Mouse (Mus musculus) hematopoietic multipotent progenitor cell, adult 10-12 weeks (in vitro differentiated cells): Measurements from ENCODE around the gene Gm15446. TPM values are rescaled to one million over a fixed set of nuclear protein-coding genes. Genes with fewer than 3 reads are reported as not detected.

Experiments used
- polyA plus RNA-seq: library from polyadenylated mRNA; stranded (reverse); fragments of >175 nt; gene quantifications from 2 replicates; pipeline ENCODE4 v1.2.3, GENCODE M21; 2012; ENCODE audit warnings: low replicate concordance

Gm15446 gene
- 0.22 and 2.1 TPM in 2 replicates for polyA plus RNA-seq

DNA sequence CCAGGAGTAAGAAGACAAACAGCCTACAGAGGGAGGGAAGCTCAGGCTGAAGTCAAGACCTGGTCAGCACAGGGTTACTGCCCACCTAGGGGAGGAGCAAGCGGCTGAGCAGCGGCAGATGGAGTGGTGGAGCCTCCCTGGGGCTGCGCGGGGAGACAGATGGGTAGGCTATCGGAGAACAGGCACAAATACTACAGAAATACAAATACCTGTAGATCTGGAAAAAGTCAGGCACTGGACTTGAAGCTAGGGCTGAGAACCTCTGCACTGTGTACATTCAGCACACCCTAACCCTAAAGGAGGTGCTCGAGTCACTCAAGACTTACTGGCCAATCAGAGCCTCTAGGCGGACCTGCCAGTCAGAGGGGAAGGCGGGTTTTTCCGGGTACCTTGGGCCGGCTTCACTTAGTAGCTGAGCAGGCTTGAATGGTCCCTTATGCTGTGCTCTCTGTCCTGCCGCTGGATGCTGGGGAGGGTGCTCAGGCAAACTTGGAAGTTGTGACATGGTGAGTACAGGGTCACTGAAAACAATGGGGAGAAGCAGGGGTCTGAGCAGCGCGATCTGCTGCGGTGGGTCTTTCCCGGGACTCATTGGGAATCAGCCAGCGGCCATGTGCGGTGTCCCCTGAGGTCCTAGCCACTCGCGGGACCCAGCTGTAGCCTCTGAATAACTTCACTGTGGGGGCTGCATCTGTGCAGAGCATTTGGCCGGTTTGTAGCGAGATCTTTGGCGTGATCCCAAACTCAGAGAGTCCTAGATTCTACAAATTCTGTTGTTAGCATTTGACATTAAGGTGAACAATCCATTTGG is at the start of gene Gm15446:
Gm15446 (plus strand) TSS at position 140 of the 811 bp plus-strand sequence.

Other genes starting within 250 kb of the Gm15446 start
- 0.08 and 0.38 TPM in 2 replicates for gene 5430403G16Rik, start 232.4 kb upstream of the Gm15446 start, polyA plus RNA-seq
- 0.15 and 0.33 TPM in 2 replicates for gene 4930522L14Rik, start 171.5 kb upstream of the Gm15446 start, polyA plus RNA-seq
- gene Zfp932, start 73.1 kb downstream of the Gm15446 start, polyA plus RNA-seq: 0.15 and 1.2 TPM in 2 replicates
- 1.4 TPM in 1 of 2 replicates, not detected in the other for gene Gm17655, start 149.1 kb downstream of the Gm15446 start, polyA plus RNA-seq
- gene Gm35315, start 171.0 kb downstream of the Gm15446 start, polyA plus RNA-seq: 0.06 TPM in 1 of 2 replicates, not detected in the other
- 0.48 and 0.76 TPM in 2 replicates for gene Plcxd1, start 176.6 kb downstream of the Gm15446 start, polyA plus RNA-seq
- gene Gtpbp6, start 184.8 kb downstream of the Gm15446 start, polyA plus RNA-seq: 79.6 and 179 TPM in 2 replicates
- gene Zfp605, start 186.7 kb downstream of the Gm15446 start, polyA plus RNA-seq: 1.1 and 1.4 TPM in 2 replicates
- 67.5 and 69.5 TPM in 2 replicates for gene Chfr, start 212.4 kb downstream of the Gm15446 start, polyA plus RNA-seq